Mouse (Mus musculus): ENCODE data around the gene Ephx1. TPM values are rescaled to one million over a fixed set of nuclear protein-coding genes. Genes with fewer than 3 reads are reported as not detected.
"Not testable (repeated sequence)": the region's sequence is repeated elsewhere in the genome, so short reads cannot be mapped to it uniquely, and the experiment has no call there.

The Ephx1 gene
- total and polyA plus RNA-seq, 2 experiments from 2014 or later: 6.9 to 10.2 TPM

- H3K27me3 ChIP-seq (ENCODE audit: control insufficient read depth, insufficient read depth, low read length): no peaks in the 10 kb centered on the region
- H3K4me3 ChIP-seq (ENCODE audit: low read depth, low read length): no peak overlapping the region
- H3K9ac ChIP-seq (replicated peaks; ENCODE audit: low read depth, low read length): no peak overlapping the region
- H3K9me3 ChIP-seq (replicated peaks; ENCODE audit: control insufficient read depth, low read length): no peaks in the 10 kb centered on the region
- H3K4me1 ChIP-seq (ENCODE audit: control insufficient read depth, insufficient read depth): no peaks in the 10 kb centered on the region
- 80% methylated on average over 3 of the region's 3 CpGs for WGBS
- ATAC-seq (ENCODE audit: insufficient read depth, low read depth): no peak
- TF ChIP-seq CTCF (IDR thresholded peaks at IDR 0.05; ENCODE audit: low read depth) (no peak), EP300 (IDR thresholded peaks at IDR 0.05; ENCODE audit: low read depth) (no peak)
- H3K4me2 ChIP-seq (ENCODE audit: low read depth, low read length): no peak overlapping the region
- no peak for DNase-seq (ENCODE audit: low spot score)
- no peaks in the 10 kb centered on the region for H3K36me3 ChIP-seq (replicated peaks; ENCODE audit: control insufficient read depth, insufficient read depth, low read length)
- no peak overlapping the region for H3K27ac ChIP-seq (ENCODE audit: low read depth)
These were observed 19.5 kb downstream of the Ephx1 start for GRCm38 (mm10) chr1:181001217-181001616.

DNA sequence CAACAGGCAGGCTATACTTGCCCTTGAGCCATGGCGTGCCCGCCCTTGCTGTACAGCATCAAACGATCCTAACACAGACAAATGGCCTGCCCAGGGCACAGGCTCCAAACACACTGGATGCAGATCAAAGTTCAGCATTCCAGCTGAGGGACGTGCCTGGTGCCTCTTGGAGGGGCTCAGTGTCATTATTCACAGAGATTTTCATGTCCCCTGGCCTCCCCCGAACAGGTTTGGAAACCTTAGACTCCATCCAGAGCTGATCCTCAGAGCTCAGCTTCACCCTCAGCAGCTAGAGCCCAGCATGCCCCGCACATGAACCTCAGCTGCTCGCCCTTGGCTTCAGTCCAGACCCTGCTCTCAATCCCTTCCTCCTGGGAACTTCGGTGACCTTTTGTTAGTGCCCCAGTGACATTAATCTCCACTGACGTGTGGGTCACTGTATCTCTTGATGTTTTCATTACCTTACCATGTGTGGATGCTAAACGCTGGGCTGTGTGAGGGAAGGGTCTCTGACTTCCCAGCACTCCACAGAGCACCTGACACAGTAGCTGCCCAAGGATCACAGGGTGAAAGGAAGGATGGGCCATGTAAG lies 20.1 kb downstream of the Ephx1 start:
- no peaks in the 10 kb centered on the region for H3K4me1 ChIP-seq (ENCODE audit: control insufficient read depth, insufficient read depth)
- 37% methylated on average over 10 of the region's 10 CpGs for WGBS
- DNase-seq (ENCODE audit: low spot score) (no peak), ATAC-seq (ENCODE audit: insufficient read depth, low read depth) (no peak)
- H3K9me3 ChIP-seq (replicated peaks; ENCODE audit: control insufficient read depth, low read length): no peaks in the 10 kb centered on the region
- no peaks in the 10 kb centered on the region for H3K27me3 ChIP-seq (ENCODE audit: control insufficient read depth, insufficient read depth, low read length)
- no peak overlapping the region for H3K9ac ChIP-seq (replicated peaks; ENCODE audit: low read depth, low read length)
- H3K4me2 ChIP-seq (ENCODE audit: low read depth, low read length): no peak overlapping the region
- no peak overlapping the region for H3K4me3 ChIP-seq (ENCODE audit: low read depth, low read length)
- no peaks in the 10 kb centered on the region for H3K36me3 ChIP-seq (replicated peaks; ENCODE audit: control insufficient read depth, insufficient read depth, low read length)
- no peak overlapping the region for H3K27ac ChIP-seq (ENCODE audit: low read depth)
- TF ChIP-seq EP300 (IDR thresholded peaks at IDR 0.05; ENCODE audit: low read depth): no peak
- TF ChIP-seq CTCF (IDR thresholded peaks at IDR 0.05; ENCODE audit: low read depth): no peak

- H3K27me3 ChIP-seq (ENCODE audit: control insufficient read depth, insufficient read depth, low read length): no peaks in the 10 kb centered on the region
- no peaks in the 10 kb centered on the region for H3K4me1 ChIP-seq (ENCODE audit: control insufficient read depth, insufficient read depth)
- no peaks in the 10 kb centered on the region for H3K9me3 ChIP-seq (replicated peaks; ENCODE audit: control insufficient read depth, low read length)
- no peak overlapping the region for H3K27ac ChIP-seq (ENCODE audit: low read depth)
- TF ChIP-seq CTCF (IDR thresholded peaks at IDR 0.05; ENCODE audit: low read depth) (peak; percentile 77), EP300 (IDR thresholded peaks at IDR 0.05; ENCODE audit: low read depth) (no peak)
- H3K9ac ChIP-seq (replicated peaks; ENCODE audit: low read depth, low read length): no peak overlapping the region
- WGBS: 31% methylated on average over 3 of the region's 3 CpGs
- H3K4me3 ChIP-seq (ENCODE audit: low read depth, low read length): no peak overlapping the region
- no peaks in the 10 kb centered on the region for H3K36me3 ChIP-seq (replicated peaks; ENCODE audit: control insufficient read depth, insufficient read depth, low read length)
- peak; percentile 49; the same call in 1 of the 2 replicates for ATAC-seq (ENCODE audit: insufficient read depth, low read depth)
- no peak overlapping the region for H3K4me2 ChIP-seq (ENCODE audit: low read depth, low read length)
- peak; percentile 57 for DNase-seq (ENCODE audit: low spot score)
These were observed 28.6 kb downstream of the Ephx1 start for GRCm38 (mm10) chr1:180992142-180992541.

DNA sequence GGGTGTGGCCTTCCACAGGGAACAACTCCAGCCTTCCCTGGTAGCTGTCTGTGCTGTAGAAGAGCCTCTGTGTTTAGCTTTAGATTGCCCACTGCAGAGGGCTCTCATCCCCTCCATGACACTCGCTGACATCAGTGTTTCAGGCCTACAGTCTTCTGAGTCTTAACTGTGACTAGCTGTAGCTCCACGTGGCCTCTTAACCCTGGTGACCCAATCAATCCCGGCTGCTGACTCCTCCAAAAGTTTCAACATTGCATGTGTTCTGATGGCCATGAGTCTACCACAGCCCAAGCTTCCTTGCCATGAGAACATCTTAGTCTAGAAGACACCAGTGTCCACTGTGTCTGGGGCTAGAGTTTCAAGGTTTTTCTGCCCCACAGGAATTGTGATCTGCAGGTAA lies 30.0 kb downstream of the Ephx1 start:
- Histone ChIP-seq H3K36me3 (replicated peaks; ENCODE audit: control insufficient read depth, insufficient read depth, low read length) (no peaks in the 10 kb centered on the region), H3K27ac (ENCODE audit: low read depth) (no peak overlapping the region), H3K9ac (replicated peaks; ENCODE audit: low read depth, low read length) (no peak overlapping the region), H3K4me3 (ENCODE audit: low read depth, low read length) (no peak overlapping the region), H3K27me3 (ENCODE audit: control insufficient read depth, insufficient read depth, low read length) (no peaks in the 10 kb centered on the region), H3K4me1 (ENCODE audit: control insufficient read depth, insufficient read depth) (no peaks in the 10 kb centered on the region), H3K4me2 (ENCODE audit: low read depth, low read length) (no peak overlapping the region), H3K9me3 (replicated peaks; ENCODE audit: control insufficient read depth, low read length) (no peaks in the 10 kb centered on the region; the same call in 1 of the 2 replicates)
- no peak for ATAC-seq (ENCODE audit: insufficient read depth, low read depth)
- 59% methylated on average over 3 of the region's 3 CpGs for WGBS
- TF ChIP-seq EP300 (IDR thresholded peaks at IDR 0.05; ENCODE audit: low read depth): no peak
- no peak for TF ChIP-seq CTCF (IDR thresholded peaks at IDR 0.05; ENCODE audit: low read depth)
- no peak for DNase-seq (ENCODE audit: low spot score)

- Histone ChIP-seq H3K4me2 (ENCODE audit: low read depth, low read length) (no peak overlapping the region), H3K4me1 (ENCODE audit: control insufficient read depth, insufficient read depth) (no peaks in the 10 kb centered on the region), H3K4me3 (ENCODE audit: low read depth, low read length) (no peak overlapping the region), H3K27ac (ENCODE audit: low read depth) (no peak overlapping the region), H3K36me3 (replicated peaks; ENCODE audit: control insufficient read depth, insufficient read depth, low read length) (no peaks in the 10 kb centered on the region), H3K27me3 (ENCODE audit: control insufficient read depth, insufficient read depth, low read length) (no peaks in the 10 kb centered on the region), H3K9me3 (replicated peaks; ENCODE audit: control insufficient read depth, low read length) (no peaks in the 10 kb centered on the region; the same call in 1 of the 2 replicates), H3K9ac (replicated peaks; ENCODE audit: low read depth, low read length) (no peak overlapping the region)
- ATAC-seq (ENCODE audit: insufficient read depth, low read depth): no peak
- peak; percentile 54 for DNase-seq (ENCODE audit: low spot score)
- 2% methylated on average over 9 of the region's 9 CpGs for WGBS
- no peak for TF ChIP-seq EP300 (IDR thresholded peaks at IDR 0.05; ENCODE audit: low read depth)
- TF ChIP-seq CTCF (IDR thresholded peaks at IDR 0.05; ENCODE audit: low read depth): peak; percentile 88
These were observed 32.9 kb downstream of the Ephx1 start for GRCm38 (mm10) chr1:180987759-180988158.

GRCm38 (mm10) chr1:180986701-180987100 lies 34.0 kb downstream of the Ephx1 start:
- WGBS: 89% methylated on average over 8 of the region's 8 CpGs
- no peaks in the 10 kb centered on the region for H3K27me3 ChIP-seq (ENCODE audit: control insufficient read depth, insufficient read depth, low read length)
- no peaks in the 10 kb centered on the region for H3K4me1 ChIP-seq (ENCODE audit: control insufficient read depth, insufficient read depth)
- no peak for DNase-seq (ENCODE audit: low spot score)
- H3K9ac ChIP-seq (replicated peaks; ENCODE audit: low read depth, low read length): no peak overlapping the region
- TF ChIP-seq CTCF (IDR thresholded peaks at IDR 0.05; ENCODE audit: low read depth) (no peak), EP300 (IDR thresholded peaks at IDR 0.05; ENCODE audit: low read depth) (no peak)
- ATAC-seq (ENCODE audit: insufficient read depth, low read depth): no peak
- H3K36me3 ChIP-seq (replicated peaks; ENCODE audit: control insufficient read depth, insufficient read depth, low read length): no peaks in the 10 kb centered on the region
- no peak overlapping the region for H3K4me2 ChIP-seq (ENCODE audit: low read depth, low read length)
- H3K9me3 ChIP-seq (replicated peaks; ENCODE audit: control insufficient read depth, low read length): no peaks in the 10 kb centered on the region; the same call in 1 of the 2 replicates
- no peak overlapping the region for H3K4me3 ChIP-seq (ENCODE audit: low read depth, low read length)
- no peak overlapping the region for H3K27ac ChIP-seq (ENCODE audit: low read depth)

DNA sequence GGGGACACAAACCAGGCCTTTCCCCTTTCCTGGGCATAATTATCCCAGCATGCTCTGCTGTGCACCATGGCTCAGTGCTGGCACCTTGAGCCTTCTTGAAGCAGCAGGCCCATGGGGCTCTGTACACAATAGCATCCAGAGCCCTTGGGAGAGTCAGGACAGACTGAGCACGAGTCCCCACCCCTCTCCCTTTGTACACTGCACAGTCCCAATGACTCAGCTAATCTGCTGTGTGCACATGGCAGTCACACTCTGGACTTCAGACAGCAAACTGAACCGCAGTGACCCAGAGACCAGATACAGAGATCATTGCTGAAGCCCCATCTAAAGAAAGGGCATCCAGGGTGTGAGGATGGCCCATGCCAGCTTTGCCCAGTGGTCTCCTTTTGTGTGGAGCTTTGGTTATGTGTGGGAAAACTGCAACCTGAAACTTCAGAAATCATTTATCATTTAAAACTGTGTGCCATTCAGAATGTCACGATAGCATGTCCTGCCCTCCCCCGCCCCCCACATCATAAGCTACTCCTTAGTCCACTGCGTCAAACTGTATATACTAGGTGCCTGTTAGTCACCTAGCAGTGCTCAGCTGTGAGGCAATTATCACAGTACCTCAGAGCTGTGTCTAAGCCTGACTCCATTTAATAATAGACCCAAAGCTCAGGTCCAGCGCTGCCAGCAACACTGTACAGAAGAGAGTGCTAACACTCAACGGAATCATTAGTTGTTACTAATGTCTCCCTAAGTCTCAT lies 39.2 kb downstream of the Ephx1 start:
- DNase-seq (ENCODE audit: low spot score); H3K4me3 ChIP-seq (ENCODE audit: low read depth, low read length); H3K4me1 ChIP-seq (ENCODE audit: control insufficient read depth, insufficient read depth); H3K9ac ChIP-seq (replicated peaks; ENCODE audit: low read depth, low read length); H3K27ac ChIP-seq (ENCODE audit: low read depth); H3K4me2 ChIP-seq (ENCODE audit: low read depth, low read length); H3K36me3 ChIP-seq (replicated peaks; ENCODE audit: control insufficient read depth, insufficient read depth, low read length); ATAC-seq (ENCODE audit: insufficient read depth, low read depth); H3K27me3 ChIP-seq (ENCODE audit: control insufficient read depth, insufficient read depth, low read length); H3K9me3 ChIP-seq (replicated peaks; ENCODE audit: control insufficient read depth, low read length): not testable (repeated sequence)
- 71% methylated on average over 7 of the region's 7 CpGs for WGBS
